Mouse (Mus musculus): ENCODE results near the gene Bola1. TPM values are rescaled to one million over a fixed set of nuclear protein-coding genes. Genes with fewer than 3 reads are reported as not detected.
A peak's percentile ranks its signal among the peaks of the same experiment; 100 is the strongest.
"Not testable (repeated sequence)": the region's sequence is repeated elsewhere in the genome, so short reads cannot be mapped to it uniquely, and the experiment has no call there.

Bola1 gene
- 29.8 and 114 TPM in 2 replicates for polyA plus RNA-seq (2012; ENCODE audit: insufficient read depth, low replicate concordance)

DNA sequence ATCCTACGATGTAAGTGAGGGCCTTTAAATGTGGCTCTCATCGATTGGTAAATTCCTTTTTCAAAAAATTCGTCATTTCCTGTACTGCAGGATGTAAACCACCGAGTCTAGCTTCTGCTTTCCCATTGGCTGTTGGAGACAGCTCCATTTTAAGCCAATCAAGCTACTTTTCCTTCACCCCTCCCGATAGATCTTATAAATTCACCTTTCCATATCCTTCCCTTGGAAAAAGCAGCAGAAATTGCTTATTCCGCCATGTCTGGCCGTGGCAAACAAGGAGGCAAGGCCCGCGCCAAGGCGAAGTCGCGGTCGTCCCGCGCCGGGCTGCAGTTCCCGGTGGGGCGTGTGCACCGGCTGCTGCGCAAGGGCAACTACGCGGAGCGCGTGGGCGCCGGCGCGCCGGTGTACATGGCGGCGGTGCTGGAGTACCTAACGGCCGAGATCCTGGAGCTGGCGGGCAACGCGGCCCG is at the start of gene Bola1, which contains the start of gene Hist2h2ab:
TSS of gene Bola1 (minus strand) at position 49 of the 470 bp plus-strand sequence.
TSS of gene Hist2h2ab (plus strand) at position 205 of the 470 bp plus-strand sequence.
- H3K9me3 ChIP-seq: no peaks in the 10 kb centered on the region
- peaks cover 47% of the 10 kb centered on the region for H3K4me1 ChIP-seq
- TF ChIP-seq FLI1 (IDR thresholded peaks at IDR 0.05; ENCODE audit: low read length) (no peak), GATA1 (IDR thresholded peaks at IDR 0.05; ENCODE audit: borderline replicate concordance, low read length) (no peak)
- no peaks in the 10 kb centered on the region for H3K36me3 ChIP-seq (replicated peaks; ENCODE audit: low read length)
- peak within 1 kb of the TSS; percentile 95 for H3K4me3 ChIP-seq (replicated peaks)
- no peaks in the 10 kb centered on the region for H3K27me3 ChIP-seq (replicated peaks)

- Histone ChIP-seq H3K4me3 (replicated peaks) (peak overlapping the region; percentile 94), H3K4me1 (peaks cover 54% of the 10 kb centered on the region)
- not testable (repeated sequence) for H3K36me3 ChIP-seq (replicated peaks; ENCODE audit: low read length); H3K27me3 ChIP-seq (replicated peaks); H3K9me3 ChIP-seq
Measured at GRCm38 (mm10) chr3:96268776-96269378, 49.4 kb upstream of the Bola1 start.

DNA sequence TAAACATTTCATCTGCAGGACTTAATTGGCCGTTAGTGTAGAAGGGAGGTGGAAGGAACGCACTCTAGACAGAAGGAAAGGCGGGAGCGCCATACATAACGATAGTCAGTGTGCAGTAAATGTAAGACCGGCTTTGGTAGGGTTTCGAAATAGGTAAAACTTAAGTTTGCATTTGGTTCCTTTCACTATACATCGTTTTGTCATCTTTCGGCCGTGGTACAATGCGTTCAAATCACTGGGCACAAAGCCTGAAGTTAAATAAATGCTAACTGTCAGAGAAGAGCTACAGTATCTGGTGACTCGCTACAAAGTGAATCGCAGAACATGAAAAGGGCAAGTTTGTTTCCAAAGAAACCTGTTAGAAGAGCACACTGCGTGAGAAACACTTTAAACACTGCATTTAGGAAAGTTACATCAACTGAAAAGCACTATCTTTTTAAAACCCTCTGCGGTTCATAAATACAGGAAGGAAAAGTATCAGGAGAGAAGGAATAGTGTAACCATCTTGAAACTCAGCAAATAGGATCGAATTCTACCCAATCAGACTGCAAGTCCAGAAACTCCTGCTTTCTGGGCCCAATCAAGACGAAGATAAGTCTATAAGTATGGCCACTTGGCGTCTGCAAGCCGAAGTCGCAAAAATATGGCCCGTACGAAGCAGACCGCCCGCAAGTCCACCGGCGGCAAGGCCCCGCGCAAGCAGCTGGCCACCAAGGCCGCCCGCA is 48.7 kb upstream of the Bola1 start, which contains the start of gene Hist2h3b:
TSS of gene Hist2h3b (plus strand) at position 604 of the 725 bp plus-strand sequence.
- H3K4me1 ChIP-seq: peaks cover 48% of the 10 kb centered on the region
- no peaks in the 10 kb centered on the region for H3K9me3 ChIP-seq
- TF ChIP-seq GATA1 (IDR thresholded peaks at IDR 0.05; ENCODE audit: borderline replicate concordance, low read length) (no peak), FLI1 (IDR thresholded peaks at IDR 0.05; ENCODE audit: low read length) (no peak)
- no peaks in the 10 kb centered on the region for H3K27me3 ChIP-seq (replicated peaks)
- peak within 1 kb of the TSS; percentile 94 for H3K4me3 ChIP-seq (replicated peaks)
- no peaks in the 10 kb centered on the region for H3K36me3 ChIP-seq (replicated peaks; ENCODE audit: low read length)

DNA sequence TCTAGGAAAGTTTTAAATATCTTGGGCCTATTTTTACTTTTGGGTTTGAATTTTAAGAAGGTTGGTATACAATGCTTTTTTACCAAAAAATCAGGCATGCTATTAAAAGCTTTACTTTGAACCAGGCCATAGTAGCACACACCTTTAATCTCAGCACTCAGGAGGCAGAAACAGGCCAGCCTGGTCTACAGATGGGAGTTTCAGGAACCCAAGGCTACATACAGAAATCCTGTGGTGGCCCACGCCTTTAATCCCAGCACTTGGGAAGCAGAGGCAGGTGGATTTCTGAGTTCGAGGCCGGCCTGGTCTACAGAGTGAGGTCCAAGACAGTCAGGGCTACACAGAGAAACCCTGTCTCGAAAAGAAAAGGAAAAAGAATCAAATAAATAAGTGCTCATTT is 48.0 kb upstream of the Bola1 start:
- Histone ChIP-seq H3K4me1 (peaks cover 53% of the 10 kb centered on the region), H3K9me3 (no peaks in the 10 kb centered on the region), H3K27me3 (replicated peaks) (no peaks in the 10 kb centered on the region), H3K36me3 (replicated peaks; ENCODE audit: low read length) (no peaks in the 10 kb centered on the region), H3K4me3 (replicated peaks) (peak overlapping the region; percentile 53)
- TF ChIP-seq GATA1 (IDR thresholded peaks at IDR 0.05; ENCODE audit: borderline replicate concordance, low read length): no peak
- no peak for TF ChIP-seq FLI1 (IDR thresholded peaks at IDR 0.05; ENCODE audit: low read length)

GRCm38 (mm10) chr3:96266132-96266710 is 46.7 kb upstream of the Bola1 start:
- no peaks in the 10 kb centered on the region for H3K9me3 ChIP-seq
- TF ChIP-seq FLI1 (IDR thresholded peaks at IDR 0.05; ENCODE audit: low read length): no peak
- TF ChIP-seq GATA1 (IDR thresholded peaks at IDR 0.05; ENCODE audit: borderline replicate concordance, low read length): no peak
- H3K4me3 ChIP-seq (replicated peaks): peak overlapping the region; percentile 14
- no peaks in the 10 kb centered on the region for H3K27me3 ChIP-seq (replicated peaks)
- no peaks in the 10 kb centered on the region for H3K36me3 ChIP-seq (replicated peaks; ENCODE audit: low read length)
- H3K4me1 ChIP-seq: peaks cover 63% of the 10 kb centered on the region

DNA sequence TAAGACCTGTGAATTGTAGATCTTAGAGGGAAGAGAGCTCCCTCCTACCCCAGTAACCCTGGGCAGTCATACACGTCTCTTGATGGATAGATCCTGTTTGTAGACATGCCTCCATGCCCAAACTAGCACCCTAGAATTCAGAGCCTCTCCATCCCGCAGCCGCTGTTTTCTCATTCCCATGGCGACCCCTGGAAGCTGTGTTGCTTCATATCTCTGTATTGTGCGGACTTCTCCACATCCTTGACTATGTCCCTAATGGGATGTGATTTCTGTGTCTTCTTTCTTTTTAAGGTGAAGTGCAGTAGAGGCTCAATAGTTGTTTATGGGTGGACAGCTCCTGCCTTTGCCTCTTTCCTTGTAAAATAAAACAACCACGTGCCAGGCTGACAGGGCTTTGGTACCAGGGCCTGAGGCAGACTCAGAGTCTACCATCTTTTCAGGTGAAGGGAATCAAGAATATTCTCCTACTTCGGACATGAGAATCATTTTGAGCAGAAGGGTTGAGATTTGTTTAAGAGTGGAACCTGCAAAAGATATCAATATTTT is 45.0 kb upstream of the Bola1 start:
- Histone ChIP-seq H3K36me3 (replicated peaks; ENCODE audit: low read length) (no peaks in the 10 kb centered on the region), H3K4me1 (peaks cover 62% of the 10 kb centered on the region), H3K9me3 (peaks cover 4% of the 10 kb centered on the region; the same call in 1 of the 2 replicates), H3K27me3 (replicated peaks) (no peaks in the 10 kb centered on the region), H3K4me3 (replicated peaks) (peak overlapping the region; percentile 93)
- TF ChIP-seq FLI1 (IDR thresholded peaks at IDR 0.05; ENCODE audit: low read length): no peak
- TF ChIP-seq GATA1 (IDR thresholded peaks at IDR 0.05; ENCODE audit: borderline replicate concordance, low read length): no peak

GRCm38 (mm10) chr3:96263558-96264403 is 44.3 kb upstream of the Bola1 start:
- Histone ChIP-seq H3K4me1 (peaks cover 62% of the 10 kb centered on the region), H3K9me3 (peaks cover 4% of the 10 kb centered on the region; the same call in 1 of the 2 replicates), H3K4me3 (replicated peaks) (peak overlapping the region; percentile 93), H3K27me3 (replicated peaks) (no peaks in the 10 kb centered on the region), H3K36me3 (replicated peaks; ENCODE audit: low read length) (no peaks in the 10 kb centered on the region)
- no peak for TF ChIP-seq FLI1 (IDR thresholded peaks at IDR 0.05; ENCODE audit: low read length)
- TF ChIP-seq GATA1 (IDR thresholded peaks at IDR 0.05; ENCODE audit: borderline replicate concordance, low read length): no peak

DNA sequence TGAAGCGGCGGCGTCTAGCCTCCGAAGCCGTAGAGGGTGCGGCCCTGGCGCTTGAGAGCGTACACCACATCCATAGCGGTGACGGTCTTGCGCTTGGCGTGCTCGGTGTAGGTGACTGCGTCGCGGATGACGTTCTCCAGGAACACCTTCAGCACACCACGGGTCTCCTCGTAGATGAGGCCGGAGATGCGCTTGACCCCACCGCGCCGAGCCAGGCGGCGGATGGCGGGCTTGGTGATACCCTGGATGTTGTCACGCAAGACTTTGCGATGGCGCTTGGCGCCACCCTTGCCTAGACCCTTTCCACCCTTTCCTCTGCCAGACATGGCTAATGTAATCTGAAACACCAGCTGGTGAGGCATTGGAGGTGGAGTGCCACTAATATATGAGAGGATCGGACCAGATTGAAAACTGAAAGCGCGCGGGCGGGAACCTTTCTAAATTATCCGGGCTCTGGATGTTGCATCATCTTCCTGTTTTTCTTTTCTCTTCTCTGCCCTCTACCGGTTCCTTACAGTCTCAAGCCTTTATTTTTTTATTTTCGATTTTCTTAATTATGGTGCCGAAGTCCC is 43.6 kb upstream of the Bola1 start, which contains the start of gene Hist2h4:
TSS of gene Hist2h4 (minus strand) at position 333 of the 572 bp plus-strand sequence.
- Histone ChIP-seq H3K27me3 (replicated peaks) (no peaks in the 10 kb centered on the region), H3K9me3 (peaks cover 4% of the 10 kb centered on the region; the same call in 1 of the 2 replicates), H3K36me3 (replicated peaks; ENCODE audit: low read length) (no peaks in the 10 kb centered on the region), H3K4me3 (replicated peaks) (peak within 1 kb of the TSS; percentile 93), H3K4me1 (peaks cover 66% of the 10 kb centered on the region)
- TF ChIP-seq GATA1 (IDR thresholded peaks at IDR 0.05; ENCODE audit: borderline replicate concordance, low read length) (no peak), FLI1 (IDR thresholded peaks at IDR 0.05; ENCODE audit: low read length) (peak; percentile 53; the same call in 1 of the 2 replicates)
